ENCODE assay signal across 17 mouse cellular contexts in genomic region chr19:60145242-60145641, GRCm38 (mm10).
A peak's percentile ranks its signal among the peaks of the same experiment; 100 is the strongest.
DNase-seq lines count a peak whose midpoint lies in the region; ATAC-seq and TF ChIP-seq lines count a peak whose summit lies in the region.
"Had no signal": no experiment of that assay in that cellular context is flagged by ENCODE, and none has a peak within 500 bp of the region (broad histone marks: within the 10 kb centered on the region; RNA-seq: fewer than 3 reads in every experiment).

No protein-coding gene starts in this region.

- H3K36me3 ChIP-seq in embryonic facial prominence, embryonic 10.5 days (replicated peaks): no peaks in the 10 kb centered on the region
- no peaks in the 10 kb centered on the region for H3K36me3 ChIP-seq in embryonic facial prominence, embryonic 14.5 days (ENCODE audit: control insufficient read depth, insufficient read depth, low read length)
- H3K36me3 ChIP-seq in forebrain, embryonic 16.5 days (ENCODE audit: control insufficient read depth, insufficient read depth): no peaks in the 10 kb centered on the region
- H3K36me3 ChIP-seq: G1E; heart, embryonic 13.5 days; midbrain, embryonic 15.5 days had no signal

- WGBS in embryonic facial prominence, embryonic 10.5 days: 81% methylated on average over 5 of the region's 5 CpGs
- 80% methylated on average over 5 of the region's 5 CpGs for WGBS in embryonic facial prominence, embryonic 14.5 days
- 51% methylated on average over 5 of the region's 5 CpGs for WGBS in forebrain, embryonic 16.5 days

- TF ChIP-seq CTCF in layer of hippocampus, adult 2 months (conservative IDR thresholded peaks at IDR 0.05): no peak

- DNase-seq in layer of hippocampus, adult 2 months (ENCODE audit: low spot score in 2 of 2): no peak
- DNase-seq in layer of hippocampus, postnatal 10 days (ENCODE audit: low spot score in 2 of 2): no peak
- no peak for DNase-seq in embryonic facial prominence, embryonic 10.5 days (ENCODE audit: low spot score)
- DNase-seq in embryonic facial prominence, embryonic 14.5 days (ENCODE audit: low spot score): no peak
- no peak for DNase-seq in adrenal gland, adult 8-10 months
- no peak for DNase-seq in heart, postnatal 14 days
- DNase-seq: adrenal gland, adult 2 months; cerebellum, adult 11-12 months; kidney, adult 18-20 months; lung, embryonic 14.5 days; lung, postnatal 4 days; thymus, postnatal 4 days had no signal

- ATAC-seq in embryonic facial prominence, embryonic 14.5 days (ENCODE audit: low read depth): no peak
- no peak for ATAC-seq in forebrain, embryonic 16.5 days
- ATAC-seq: midbrain, embryonic 15.5 days had no signal

- no peaks in the 10 kb centered on the region for H3K9me3 ChIP-seq in embryonic facial prominence, embryonic 10.5 days
- H3K9me3 ChIP-seq in embryonic facial prominence, embryonic 14.5 days (ENCODE audit: control insufficient read depth, low read length): no peaks in the 10 kb centered on the region
- H3K9me3 ChIP-seq in forebrain, embryonic 16.5 days (ENCODE audit: control insufficient read depth, low read length): no peaks in the 10 kb centered on the region
- H3K9me3 ChIP-seq: G1E; heart, embryonic 13.5 days; midbrain, embryonic 15.5 days had no signal

- intact Hi-C loops in heart, postnatal 14 days (cut with DNase I): loop anchor here (5.0 to 10.0 kb wide), 2 partner anchors 167 to 200 kb away; partner anchors contain the start of gene Rab11fip2

- H3K4me2 ChIP-seq in embryonic facial prominence, embryonic 14.5 days (ENCODE audit: low read depth, low read length): peak overlapping the region; percentile 47
- H3K4me2 ChIP-seq in forebrain, embryonic 16.5 days (ENCODE audit: low read length): no peak overlapping the region

- peak overlapping the region; percentile 56 for H3K4me3 ChIP-seq in layer of hippocampus, adult 2 months
- H3K4me3 ChIP-seq in embryonic facial prominence, embryonic 10.5 days: peak overlapping the region; percentile 51
- peak overlapping the region; percentile 35 for H3K4me3 ChIP-seq in embryonic facial prominence, embryonic 14.5 days (ENCODE audit: low read depth, low read length)
- H3K4me3 ChIP-seq in forebrain, embryonic 16.5 days (replicated peaks; ENCODE audit: low read length): peak overlapping the region; percentile 39
- H3K4me3 ChIP-seq: erythroblast, embryonic 14.5 days had no signal

- peaks cover 83% of the 10 kb centered on the region for H3K27me3 ChIP-seq in embryonic facial prominence, embryonic 10.5 days (replicated peaks; ENCODE audit: low read depth, poor library complexity, severe bottlenecking)
- peaks cover 17% of the 10 kb centered on the region for H3K27me3 ChIP-seq in embryonic facial prominence, embryonic 14.5 days (replicated peaks; ENCODE audit: control insufficient read depth, insufficient read depth, low read length)
- peaks cover 34% of the 10 kb centered on the region for H3K27me3 ChIP-seq in forebrain, embryonic 16.5 days (replicated peaks; ENCODE audit: control insufficient read depth, insufficient read depth, low read length)

- no peak overlapping the region for H3K27ac ChIP-seq in layer of hippocampus, adult 2 months
- H3K27ac ChIP-seq in embryonic facial prominence, embryonic 10.5 days (replicated peaks): no peak overlapping the region
- H3K27ac ChIP-seq in embryonic facial prominence, embryonic 14.5 days (replicated peaks; ENCODE audit: low read depth, low read length): no peak overlapping the region; the same call in 1 of the 2 replicates
- no peak overlapping the region for H3K27ac ChIP-seq in forebrain, embryonic 16.5 days (ENCODE audit: low read length)
- H3K27ac ChIP-seq: heart, embryonic 13.5 days; midbrain, embryonic 15.5 days had no signal

- peak overlapping the region; percentile 52; the same call in 1 of the 2 replicates for H3K9ac ChIP-seq in embryonic facial prominence, embryonic 14.5 days (ENCODE audit: low read depth, low read length)
- no peak overlapping the region for H3K9ac ChIP-seq in forebrain, embryonic 16.5 days (replicated peaks; ENCODE audit: low read depth, low read length)
- H3K9ac ChIP-seq: lung, embryonic 14.5 days; midbrain, embryonic 15.5 days had no signal

- peaks cover 54% of the 10 kb centered on the region for H3K4me1 ChIP-seq in embryonic facial prominence, embryonic 10.5 days
- H3K4me1 ChIP-seq in embryonic facial prominence, embryonic 14.5 days (ENCODE audit: control insufficient read depth, insufficient read depth, low read length): no peaks in the 10 kb centered on the region; the same call in 1 of the 2 replicates
- H3K4me1 ChIP-seq in forebrain, embryonic 16.5 days (replicated peaks; ENCODE audit: control insufficient read depth, insufficient read depth, low read length): peaks cover 14% of the 10 kb centered on the region
- H3K4me1 ChIP-seq: heart, embryonic 13.5 days had no signal
